Mouse (Mus musculus) liver, postnatal 0 days (tissue): ENCODE measurements around the gene Agt.

Source experiments
- CTCF ChIP-seq: sonication (generic); IDR thresholded peaks from 2 replicates; pipeline ENCODE4 v1.5.1; 2016; ENCODE audit warnings: antibody characterized with exemption, low read depth
- EP300 ChIP-seq: IDR thresholded peaks from 2 replicates; pipeline ENCODE4 v1.6.1; 2016; ENCODE audit warnings: antibody characterized with exemption, low read depth, mild to moderate bottlenecking

- TF ChIP-seq EP300, result no peak
- TF ChIP-seq CTCF, result peak; percentile 91
Measured at GRCm38 (mm10) chr8:124520249-124521080, 49.0 kb downstream of the Agt start, which contains the start of gene Cog2.
